Mouse (Mus musculus): Measurements from ENCODE around the gene Crebbp.
"Not testable (repeated sequence)": the region's sequence is repeated elsewhere in the genome, so short reads cannot be mapped to it uniquely, and the experiment has no call there.

The Crebbp gene

GRCm38 (mm10) chr16:4213799-4214551 is at the start of gene Crebbp:
Gene Crebbp, minus strand, starts transcription at chr16:4213997.
- peak; percentile 90 for DNase-seq (ENCODE audit: low spot score)

GRCm38 (mm10) chr16:4263486-4263885 is 49.7 kb upstream of the Crebbp start:
- DNase-seq (ENCODE audit: low spot score), result no peak

GRCm38 (mm10) chr16:4257546-4257945 is 43.7 kb upstream of the Crebbp start:
- no peak for DNase-seq (ENCODE audit: low spot score)

GRCm38 (mm10) chr16:4248791-4249190 is 35.0 kb upstream of the Crebbp start:
- no peak for DNase-seq (ENCODE audit: low spot score)

- not testable (repeated sequence) for DNase-seq (ENCODE audit: low spot score)
Measured at GRCm38 (mm10) chr16:4245241-4245640, 31.4 kb upstream of the Crebbp start.

- no peak for DNase-seq (ENCODE audit: low spot score)
Measured at GRCm38 (mm10) chr16:4236131-4236530, 22.3 kb upstream of the Crebbp start.

- no peak for DNase-seq (ENCODE audit: low spot score)
Measured at GRCm38 (mm10) chr16:4235587-4235986, 21.8 kb upstream of the Crebbp start.

GRCm38 (mm10) chr16:4225841-4226240 is 12.0 kb upstream of the Crebbp start:
- no peak for DNase-seq (ENCODE audit: low spot score)

GRCm38 (mm10) chr16:4214631-4215240 is 939 bp upstream of the Crebbp start:
- DNase-seq (ENCODE audit: low spot score), result peak; percentile 13

GRCm38 (mm10) chr16:4212963-4213798 is 616 bp downstream of the Crebbp start:
- peak; percentile 70 for DNase-seq (ENCODE audit: low spot score)

GRCm38 (mm10) chr16:4212167-4212962 is 1.4 kb downstream of the Crebbp start:
- DNase-seq (ENCODE audit: low spot score), result no peak

- DNase-seq (ENCODE audit: low spot score), result no peak
Measured at GRCm38 (mm10) chr16:4210290-4210689, 3.5 kb downstream of the Crebbp start.

GRCm38 (mm10) chr16:4203592-4203991 is 10.2 kb downstream of the Crebbp start:
- no peak for DNase-seq (ENCODE audit: low spot score)

- DNase-seq (ENCODE audit: low spot score), result no peak
Measured at GRCm38 (mm10) chr16:4199995-4200394, 13.8 kb downstream of the Crebbp start.

- no peak for DNase-seq (ENCODE audit: low spot score)
Measured at GRCm38 (mm10) chr16:4199566-4199965, 14.2 kb downstream of the Crebbp start.

GRCm38 (mm10) chr16:4198004-4198403 is 15.8 kb downstream of the Crebbp start:
- no peak for DNase-seq (ENCODE audit: low spot score)

- DNase-seq (ENCODE audit: low spot score), result no peak
Measured at GRCm38 (mm10) chr16:4190166-4190565, 23.6 kb downstream of the Crebbp start.

GRCm38 (mm10) chr16:4175134-4175533 is 38.7 kb downstream of the Crebbp start:
- DNase-seq (ENCODE audit: low spot score), result no peak

- DNase-seq (ENCODE audit: low spot score), result no peak
Measured at GRCm38 (mm10) chr16:4169530-4169929, 44.3 kb downstream of the Crebbp start.

GRCm38 (mm10) chr16:4168476-4168875 is 45.3 kb downstream of the Crebbp start:
- no peak for DNase-seq (ENCODE audit: low spot score)

GRCm38 (mm10) chr16:4160898-4161247 is 52.9 kb downstream of the Crebbp start:
- no peak for DNase-seq (ENCODE audit: low spot score)

Data from urinary bladder, postnatal 14 days (tissue).